Mouse (Mus musculus): ENCODE results near the gene Pparg. TPM values are rescaled to one million over a fixed set of nuclear protein-coding genes. Genes with fewer than 3 reads are reported as not detected.

The Pparg gene
- polyA plus RNA-seq, 1 experiment from 2014 or later = 0.22 TPM

- ATAC-seq (ENCODE audit: low FRiP score) (no peak), DNase-seq (ENCODE audit: low spot score, missing footprints) (no peak)
- Histone ChIP-seq H3K4me2 (no peak overlapping the region), H3K4me3 (ENCODE audit: low read depth, low read length) (no peak overlapping the region), H3K9ac (ENCODE audit: low read length) (no peak overlapping the region), H3K4me1 (ENCODE audit: control insufficient read depth, insufficient read depth, low read length) (no peaks in the 10 kb centered on the region), H3K36me3 (ENCODE audit: control insufficient read depth, insufficient read depth, low read length) (no peaks in the 10 kb centered on the region), H3K27ac (ENCODE audit: low read depth, low read length) (no peak overlapping the region), H3K9me3 (ENCODE audit: control insufficient read depth, low read length) (no peaks in the 10 kb centered on the region; the same call in 1 of the 2 replicates), H3K27me3 (ENCODE audit: control insufficient read depth, insufficient read depth, low read length) (no peaks in the 10 kb centered on the region)
- 86% methylated on average over 5 of the region's 5 CpGs for WGBS
Measured at GRCm38 (mm10) chr6:115504915-115505314, 144.2 kb downstream of the Pparg start.

DNA sequence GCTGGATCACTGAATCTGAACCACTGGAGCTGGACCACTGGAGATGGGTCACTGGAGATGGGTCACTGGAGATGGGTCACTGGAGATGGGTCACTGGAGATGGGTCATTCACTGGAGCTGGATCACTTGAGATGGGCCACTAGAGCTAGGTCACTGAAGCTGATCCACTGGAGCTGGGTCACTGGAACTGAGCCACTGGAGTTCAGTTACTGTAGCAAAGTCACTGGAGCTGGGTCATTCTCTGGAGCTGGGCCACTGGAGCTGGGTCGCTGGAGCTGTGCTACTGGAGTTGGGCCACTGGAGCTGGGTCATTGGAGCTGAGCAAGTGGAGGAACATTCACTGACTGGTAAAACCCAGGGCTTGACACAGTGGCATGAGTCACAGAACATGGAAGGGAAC, 145.7 kb downstream of the Pparg start:
- no peak overlapping the region for H3K4me3 ChIP-seq (ENCODE audit: low read depth, low read length)
- H3K9ac ChIP-seq (ENCODE audit: low read length) = no peak overlapping the region
- H3K9me3 ChIP-seq (ENCODE audit: control insufficient read depth, low read length) = no peaks in the 10 kb centered on the region; the same call in 1 of the 2 replicates
- H3K27me3 ChIP-seq (ENCODE audit: control insufficient read depth, insufficient read depth, low read length) = no peaks in the 10 kb centered on the region
- WGBS = 93% methylated on average over 1 of the region's 1 CpGs
- no peaks in the 10 kb centered on the region for H3K36me3 ChIP-seq (ENCODE audit: control insufficient read depth, insufficient read depth, low read length)
- no peak for DNase-seq (ENCODE audit: low spot score, missing footprints)
- no peak overlapping the region for H3K27ac ChIP-seq (ENCODE audit: low read depth, low read length)
- H3K4me1 ChIP-seq (ENCODE audit: control insufficient read depth, insufficient read depth, low read length) = no peaks in the 10 kb centered on the region
- no peak for ATAC-seq (ENCODE audit: low FRiP score)
- no peak overlapping the region for H3K4me2 ChIP-seq

- H3K36me3 ChIP-seq (ENCODE audit: control insufficient read depth, insufficient read depth, low read length) = no peaks in the 10 kb centered on the region
- DNase-seq (ENCODE audit: low spot score, missing footprints) = no peak
- no peak overlapping the region for H3K9ac ChIP-seq (ENCODE audit: low read length)
- WGBS = 92% methylated on average over 3 of the region's 3 CpGs
- no peaks in the 10 kb centered on the region for H3K4me1 ChIP-seq (ENCODE audit: control insufficient read depth, insufficient read depth, low read length)
- H3K9me3 ChIP-seq (ENCODE audit: control insufficient read depth, low read length) = no peaks in the 10 kb centered on the region; the same call in 1 of the 2 replicates
- no peaks in the 10 kb centered on the region for H3K27me3 ChIP-seq (ENCODE audit: control insufficient read depth, insufficient read depth, low read length)
- H3K4me2 ChIP-seq = no peak overlapping the region
- no peak overlapping the region for H3K27ac ChIP-seq (ENCODE audit: low read depth, low read length)
- no peak for ATAC-seq (ENCODE audit: low FRiP score)
- H3K4me3 ChIP-seq (ENCODE audit: low read depth, low read length) = no peak overlapping the region
Measured at GRCm38 (mm10) chr6:115511447-115511846, 150.7 kb downstream of the Pparg start.

DNA sequence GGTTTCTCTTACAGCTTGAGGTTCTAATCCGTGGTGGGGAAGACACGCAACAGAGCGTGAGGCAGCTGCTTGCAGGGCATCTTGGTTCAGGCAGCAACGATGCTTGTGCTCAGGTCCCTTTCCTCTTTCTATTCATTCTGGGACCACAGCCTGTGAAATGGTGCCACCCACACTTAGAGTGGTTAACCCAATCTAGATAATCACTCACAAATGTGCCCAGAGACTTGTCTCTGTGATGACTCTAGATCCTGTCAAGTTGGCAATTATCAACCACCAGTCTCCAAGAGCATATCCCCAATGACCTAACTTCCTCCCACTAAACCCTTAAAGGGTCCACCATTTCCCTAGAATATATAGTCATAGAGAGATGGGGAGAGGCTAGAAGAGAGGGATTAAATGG, 152.5 kb downstream of the Pparg start:
- Histone ChIP-seq H3K27ac (ENCODE audit: low read depth, low read length) (no peak overlapping the region), H3K4me3 (ENCODE audit: low read depth, low read length) (no peak overlapping the region), H3K4me1 (ENCODE audit: control insufficient read depth, insufficient read depth, low read length) (no peaks in the 10 kb centered on the region), H3K9me3 (ENCODE audit: control insufficient read depth, low read length) (no peaks in the 10 kb centered on the region; the same call in 1 of the 2 replicates), H3K36me3 (ENCODE audit: control insufficient read depth, insufficient read depth, low read length) (no peaks in the 10 kb centered on the region), H3K9ac (ENCODE audit: low read length) (no peak overlapping the region), H3K4me2 (no peak overlapping the region), H3K27me3 (ENCODE audit: control insufficient read depth, insufficient read depth, low read length) (no peaks in the 10 kb centered on the region)
- no peak for ATAC-seq (ENCODE audit: low FRiP score)
- 95% methylated on average over 4 of the region's 4 CpGs for WGBS
- DNase-seq (ENCODE audit: low spot score, missing footprints) = no peak

GRCm38 (mm10) chr6:115517904-115518303, 157.2 kb downstream of the Pparg start:
- no peak overlapping the region for H3K4me2 ChIP-seq
- H3K27me3 ChIP-seq (ENCODE audit: control insufficient read depth, insufficient read depth, low read length) = no peaks in the 10 kb centered on the region
- no peaks in the 10 kb centered on the region for H3K4me1 ChIP-seq (ENCODE audit: control insufficient read depth, insufficient read depth, low read length)
- ATAC-seq (ENCODE audit: low FRiP score) = no peak
- 78% methylated on average over 4 of the region's 4 CpGs for WGBS
- no peak overlapping the region for H3K4me3 ChIP-seq (ENCODE audit: low read depth, low read length)
- DNase-seq (ENCODE audit: low spot score, missing footprints) = no peak
- H3K36me3 ChIP-seq (ENCODE audit: control insufficient read depth, insufficient read depth, low read length) = no peaks in the 10 kb centered on the region
- no peak overlapping the region for H3K9ac ChIP-seq (ENCODE audit: low read length)
- no peaks in the 10 kb centered on the region for H3K9me3 ChIP-seq (ENCODE audit: control insufficient read depth, low read length)
- H3K27ac ChIP-seq (ENCODE audit: low read depth, low read length) = no peak overlapping the region

DNA sequence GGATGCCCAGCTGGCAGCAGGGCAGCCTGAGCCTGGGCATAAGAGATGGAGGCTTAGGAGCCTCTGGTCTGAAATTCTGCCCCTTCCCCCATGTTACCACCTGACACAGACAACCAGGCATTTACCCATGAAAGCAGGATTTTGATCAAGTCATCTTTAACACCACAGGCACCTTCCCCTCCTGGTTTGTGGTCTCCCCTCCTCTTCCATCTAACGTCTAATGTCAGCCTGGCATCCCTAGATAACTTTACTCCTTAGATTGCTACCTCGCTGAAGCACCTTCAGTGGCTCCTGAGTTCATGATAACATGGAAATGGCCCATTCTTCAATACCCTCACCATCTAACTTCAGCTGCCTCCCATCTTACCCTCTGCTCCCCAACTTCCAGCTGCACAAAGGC, 157.6 kb downstream of the Pparg start:
- ATAC-seq (ENCODE audit: low FRiP score) (no peak), DNase-seq (ENCODE audit: low spot score, missing footprints) (no peak)
- no peaks in the 10 kb centered on the region for H3K36me3 ChIP-seq (ENCODE audit: control insufficient read depth, insufficient read depth, low read length)
- no peaks in the 10 kb centered on the region for H3K9me3 ChIP-seq (ENCODE audit: control insufficient read depth, low read length)
- H3K4me3 ChIP-seq (ENCODE audit: low read depth, low read length) = no peak overlapping the region
- H3K4me1 ChIP-seq (ENCODE audit: control insufficient read depth, insufficient read depth, low read length) = no peaks in the 10 kb centered on the region
- WGBS = 78% methylated on average over 2 of the region's 2 CpGs
- H3K27ac ChIP-seq (ENCODE audit: low read depth, low read length) = no peak overlapping the region
- no peak overlapping the region for H3K4me2 ChIP-seq
- H3K9ac ChIP-seq (ENCODE audit: low read length) = no peak overlapping the region
- H3K27me3 ChIP-seq (ENCODE audit: control insufficient read depth, insufficient read depth, low read length) = no peaks in the 10 kb centered on the region

- H3K4me2 ChIP-seq = no peak overlapping the region
- no peak overlapping the region for H3K27ac ChIP-seq (ENCODE audit: low read depth, low read length)
- H3K4me1 ChIP-seq (ENCODE audit: control insufficient read depth, insufficient read depth, low read length) = no peaks in the 10 kb centered on the region
- H3K4me3 ChIP-seq (ENCODE audit: low read depth, low read length) = no peak overlapping the region
- no peak overlapping the region for H3K9ac ChIP-seq (ENCODE audit: low read length)
- 54% methylated on average over 12 of the region's 12 CpGs for WGBS
- no peaks in the 10 kb centered on the region for H3K27me3 ChIP-seq (ENCODE audit: control insufficient read depth, insufficient read depth, low read length)
- no peaks in the 10 kb centered on the region for H3K36me3 ChIP-seq (ENCODE audit: control insufficient read depth, insufficient read depth, low read length)
- no peak for ATAC-seq (ENCODE audit: low FRiP score)
- H3K9me3 ChIP-seq (ENCODE audit: control insufficient read depth, low read length) = no peaks in the 10 kb centered on the region
- no peak for DNase-seq (ENCODE audit: low spot score, missing footprints)
Measured at GRCm38 (mm10) chr6:115519275-115519699, 158.5 kb downstream of the Pparg start.

DNA sequence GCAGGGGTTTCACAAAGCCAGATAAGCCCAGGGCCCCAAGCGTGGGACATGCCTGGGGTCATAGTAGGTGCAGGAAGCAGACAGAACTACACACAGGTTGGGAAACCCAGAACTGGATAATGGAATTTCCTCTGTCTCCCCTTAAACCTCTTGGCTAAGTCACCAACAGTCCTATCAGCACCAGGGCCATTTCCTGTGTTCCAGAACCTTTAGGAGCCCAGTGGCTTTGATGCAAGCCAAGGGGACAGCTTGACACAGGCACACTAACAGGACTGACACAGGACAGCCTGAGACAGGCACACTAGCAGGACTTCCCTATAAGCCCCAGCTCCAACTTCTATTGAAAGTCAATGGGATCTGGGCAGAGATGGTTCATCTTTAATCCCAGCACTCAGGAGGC, 161.2 kb downstream of the Pparg start:
- no peak for DNase-seq (ENCODE audit: low spot score, missing footprints)
- ATAC-seq (ENCODE audit: low FRiP score) = no peak
- Histone ChIP-seq H3K27ac (ENCODE audit: low read depth, low read length) (no peak overlapping the region), H3K9me3 (ENCODE audit: control insufficient read depth, low read length) (no peaks in the 10 kb centered on the region), H3K4me3 (ENCODE audit: low read depth, low read length) (no peak overlapping the region), H3K4me2 (no peak overlapping the region), H3K27me3 (ENCODE audit: control insufficient read depth, insufficient read depth, low read length) (no peaks in the 10 kb centered on the region), H3K4me1 (ENCODE audit: control insufficient read depth, insufficient read depth, low read length) (no peaks in the 10 kb centered on the region), H3K36me3 (ENCODE audit: control insufficient read depth, insufficient read depth, low read length) (no peaks in the 10 kb centered on the region), H3K9ac (ENCODE audit: low read length) (no peak overlapping the region)
- 79% methylated on average over 1 of the region's 1 CpGs for WGBS

- Histone ChIP-seq H3K27ac (ENCODE audit: low read depth, low read length) (no peak overlapping the region), H3K9ac (ENCODE audit: low read length) (no peak overlapping the region), H3K4me1 (ENCODE audit: control insufficient read depth, insufficient read depth, low read length) (no peaks in the 10 kb centered on the region), H3K36me3 (ENCODE audit: control insufficient read depth, insufficient read depth, low read length) (no peaks in the 10 kb centered on the region), H3K27me3 (ENCODE audit: control insufficient read depth, insufficient read depth, low read length) (no peaks in the 10 kb centered on the region), H3K9me3 (ENCODE audit: control insufficient read depth, low read length) (no peaks in the 10 kb centered on the region), H3K4me2 (no peak overlapping the region), H3K4me3 (ENCODE audit: low read depth, low read length) (no peak overlapping the region)
- no peak for DNase-seq (ENCODE audit: low spot score, missing footprints)
- no peak for ATAC-seq (ENCODE audit: low FRiP score)
- WGBS = 82% methylated on average over 6 of the region's 6 CpGs
Measured at GRCm38 (mm10) chr6:115522691-115523146, 162.0 kb downstream of the Pparg start.

DNA sequence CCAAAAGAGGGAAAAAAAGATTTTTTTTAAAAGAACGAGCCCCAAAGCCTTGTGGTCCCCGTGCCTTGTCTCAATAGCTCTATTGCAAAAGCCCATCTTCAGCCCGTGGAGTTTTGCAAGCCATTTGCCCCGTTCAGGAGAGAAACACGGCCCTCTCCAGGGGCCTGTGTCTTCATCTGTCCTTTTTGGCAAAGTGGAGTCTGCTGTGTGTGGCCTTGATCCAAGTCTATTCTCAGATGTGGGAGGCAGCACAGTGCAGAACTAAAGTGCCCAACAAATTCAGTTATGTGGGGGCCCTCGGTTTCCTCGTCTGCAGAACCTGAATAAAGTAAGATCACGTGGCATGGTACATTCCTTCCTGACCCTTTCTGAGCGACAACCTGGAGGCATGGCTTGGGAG, 162.4 kb downstream of the Pparg start:
- Histone ChIP-seq H3K9ac (ENCODE audit: low read length) (no peak overlapping the region), H3K36me3 (ENCODE audit: control insufficient read depth, insufficient read depth, low read length) (no peaks in the 10 kb centered on the region), H3K27me3 (ENCODE audit: control insufficient read depth, insufficient read depth, low read length) (no peaks in the 10 kb centered on the region), H3K4me1 (ENCODE audit: control insufficient read depth, insufficient read depth, low read length) (no peaks in the 10 kb centered on the region), H3K9me3 (ENCODE audit: control insufficient read depth, low read length) (no peaks in the 10 kb centered on the region), H3K4me2 (no peak overlapping the region), H3K27ac (ENCODE audit: low read depth, low read length) (no peak overlapping the region), H3K4me3 (ENCODE audit: low read depth, low read length) (no peak overlapping the region)
- ATAC-seq (ENCODE audit: low FRiP score) (no peak), DNase-seq (ENCODE audit: low spot score, missing footprints) (no peak)
- WGBS = 86% methylated on average over 9 of the region's 9 CpGs
